Mouse (Mus musculus) heart, embryonic 15.5 days (tissue): ENCODE data around the gene Rexo5. TPM values are rescaled to one million over a fixed set of nuclear protein-coding genes. Genes with fewer than 3 reads are reported as not detected.

Experiments
- ATAC-seq: fragments of 200-750 bp; cut with Nextera tagmentation; replicated peaks from 2 replicates; pipeline ENCODE4 v1.8.0; 2017; ENCODE audit warnings: low read depth, moderate TSS enrichment; ENCODE audit not compliant: insufficient number of reproducible peaks, insufficient read depth, low FRiP score
- H3K27ac ChIP-seq: fragments of 300-500 bp; sonication (generic); 2 replicates; pipeline ENCODE4 v1.5.1; 2015; ENCODE audit warnings: mild to moderate bottlenecking, inconsistent platforms
- H3K27me3 ChIP-seq: fragments of 300-500 bp; sonication (generic); 2 replicates; pipeline ENCODE4 v1.6.1; 2015; ENCODE audit warnings: inconsistent platforms
- H3K36me3 ChIP-seq: fragments of 300-500 bp; sonication (generic); 2 replicates; pipeline ENCODE4 v1.6.1; 2015; ENCODE audit warnings: mild to moderate bottlenecking, inconsistent platforms
- H3K4me1 ChIP-seq: fragments of 300-500 bp; sonication (generic); replicated peaks from 2 replicates; pipeline ENCODE4 v1.6.1; 2015; ENCODE audit warnings: inconsistent platforms
- H3K4me2 ChIP-seq: fragments of 300-500 bp; sonication (generic); 2 replicates; pipeline ENCODE4 v1.6.1; 2015; ENCODE audit warnings: inconsistent platforms, mild to moderate bottlenecking, moderate library complexity
- H3K4me3 ChIP-seq: fragments of 300-500 bp; sonication (generic); 2 replicates; pipeline ENCODE4 v1.5.1; 2015; ENCODE audit warnings: mild to moderate bottlenecking, inconsistent platforms
- H3K9ac ChIP-seq: fragments of 300-500 bp; sonication (generic); 2 replicates; pipeline ENCODE4 v1.6.1; 2015; ENCODE audit warnings: mild to moderate bottlenecking, inconsistent platforms
- H3K9me3 ChIP-seq: fragments of 300-500 bp; sonication (generic); replicated peaks from 2 replicates; pipeline ENCODE4 v1.6.1; 2016; ENCODE audit warnings: inconsistent platforms
- WGBS: fragments of 180-500 bp; shearing (Covaris S2); methylation state at CpG from one replicate; pipeline ENCODE4 v1.1.7; 2015; ENCODE audit warnings: mixed read lengths; 5-methylcytosine and 5-hydroxymethylcytosine counted together
- polyA plus RNA-seq: library from polyadenylated mRNA; unstranded; fragments of >200 nt; fragmentation: Nextera tagmentation; extraction: Ambion mirVana; gene quantifications from 2 replicates; pipeline ENCODE4 v1.2.1, GENCODE M21; 2015

Rexo5 gene
- polyA plus RNA-seq, 1 experiment from 2014 or later = 11.2 TPM

DNA sequence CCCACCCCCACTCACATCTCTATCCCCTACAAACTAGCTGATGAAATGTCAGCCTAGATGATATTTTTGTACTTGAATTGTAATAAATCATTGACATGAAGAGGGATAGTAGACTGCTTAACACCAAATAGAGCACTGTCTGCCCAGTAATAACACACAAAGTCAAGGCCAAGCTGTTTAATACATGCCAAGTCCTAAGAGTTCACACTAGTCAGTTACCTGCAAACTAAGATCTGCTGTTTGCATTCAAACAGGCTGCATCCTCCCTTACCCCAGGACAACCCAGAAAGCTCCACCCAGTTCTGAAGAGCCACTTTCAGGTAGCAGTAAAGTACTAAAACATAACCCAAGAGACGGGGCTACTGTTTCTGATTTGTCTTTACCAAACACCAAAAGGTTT is 98.4 kb downstream of the Rexo5 start:
- no peaks in the 10 kb centered on the region for H3K36me3 ChIP-seq
- no peak overlapping the region for H3K27ac ChIP-seq
- H3K4me1 ChIP-seq = peaks cover 21% of the 10 kb centered on the region
- H3K9me3 ChIP-seq = no peaks in the 10 kb centered on the region
- 79% methylated on average over 1 of the region's 1 CpGs for WGBS
- ATAC-seq = no peak
- H3K4me2 ChIP-seq = no peak overlapping the region
- no peak overlapping the region for H3K4me3 ChIP-seq
- no peaks in the 10 kb centered on the region for H3K27me3 ChIP-seq
- H3K9ac ChIP-seq = no peak overlapping the region

DNA sequence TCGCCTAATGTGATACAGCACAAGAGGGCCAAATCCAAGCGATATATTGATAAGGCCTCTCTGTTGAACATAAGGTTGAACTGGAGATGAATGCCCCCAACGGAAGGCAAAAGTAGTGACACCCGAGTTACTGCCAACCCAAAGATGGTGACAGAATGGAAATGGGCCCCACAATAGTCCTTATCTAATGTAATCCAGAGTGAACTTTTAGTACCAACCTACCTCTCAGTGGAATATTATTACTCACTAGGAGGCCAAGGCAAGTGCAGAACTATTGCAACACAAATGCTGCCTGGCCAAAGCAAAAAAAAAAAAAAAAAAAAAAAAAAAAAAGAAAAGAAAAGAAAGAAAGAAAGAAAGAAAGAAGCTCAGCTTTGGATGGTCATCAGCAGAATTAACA is 98.9 kb downstream of the Rexo5 start:
- H3K9me3 ChIP-seq = no peaks in the 10 kb centered on the region
- H3K36me3 ChIP-seq = no peaks in the 10 kb centered on the region
- WGBS = 84% methylated on average over 4 of the region's 4 CpGs
- H3K4me3 ChIP-seq = no peak overlapping the region
- H3K27me3 ChIP-seq = no peaks in the 10 kb centered on the region
- no peak overlapping the region for H3K27ac ChIP-seq
- H3K4me1 ChIP-seq = peaks cover 21% of the 10 kb centered on the region
- H3K4me2 ChIP-seq = no peak overlapping the region
- no peak overlapping the region for H3K9ac ChIP-seq
- no peak for ATAC-seq

DNA sequence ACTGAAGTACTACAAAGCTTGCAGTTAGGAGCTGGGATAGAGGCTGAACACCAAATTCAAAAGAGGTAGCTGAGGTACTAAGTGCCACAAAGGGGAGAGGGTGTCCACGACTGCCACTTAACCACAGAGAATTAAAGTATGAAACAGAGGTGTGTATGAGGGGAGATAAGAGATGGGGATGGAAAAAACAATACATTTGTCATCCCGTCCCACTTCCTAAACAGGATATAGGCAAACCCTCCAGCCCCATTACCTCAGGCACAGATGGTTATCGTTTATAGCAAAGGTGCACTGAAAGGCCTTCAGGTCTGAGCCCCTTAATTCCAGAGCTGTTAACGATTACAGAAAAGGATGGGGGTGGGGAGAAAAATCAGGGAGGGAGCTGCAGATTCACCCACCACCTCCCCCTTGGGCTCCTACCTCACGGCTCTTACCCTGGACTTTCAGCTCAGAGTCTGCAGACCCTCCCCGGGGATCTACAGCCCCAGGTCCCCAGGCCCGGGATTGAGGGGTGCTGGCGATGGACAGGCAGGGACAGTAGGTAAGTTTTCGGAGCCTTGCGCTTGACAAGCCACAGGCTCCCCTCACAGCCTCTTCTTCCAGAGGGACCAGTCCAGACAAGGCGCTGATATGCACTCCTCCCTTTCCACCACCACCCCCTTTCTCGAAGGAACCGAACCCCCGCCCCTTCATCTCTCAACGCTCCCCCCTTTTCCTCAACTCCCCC is 101.2 kb downstream of the Rexo5 start:
- WGBS = under 1% methylated on average over 15 of the region's 15 CpGs
- H3K36me3 ChIP-seq = no peaks in the 10 kb centered on the region
- H3K27ac ChIP-seq = peak overlapping the region; percentile 97
- peaks cover 21% of the 10 kb centered on the region for H3K4me1 ChIP-seq
- peak overlapping the region; percentile 90 for H3K9ac ChIP-seq
- H3K9me3 ChIP-seq = no peaks in the 10 kb centered on the region
- peak; percentile 19; the same call in 1 of the 2 replicates for ATAC-seq
- H3K27me3 ChIP-seq = no peaks in the 10 kb centered on the region
- peak overlapping the region; percentile 71 for H3K4me2 ChIP-seq
- peak overlapping the region; percentile 88 for H3K4me3 ChIP-seq

DNA sequence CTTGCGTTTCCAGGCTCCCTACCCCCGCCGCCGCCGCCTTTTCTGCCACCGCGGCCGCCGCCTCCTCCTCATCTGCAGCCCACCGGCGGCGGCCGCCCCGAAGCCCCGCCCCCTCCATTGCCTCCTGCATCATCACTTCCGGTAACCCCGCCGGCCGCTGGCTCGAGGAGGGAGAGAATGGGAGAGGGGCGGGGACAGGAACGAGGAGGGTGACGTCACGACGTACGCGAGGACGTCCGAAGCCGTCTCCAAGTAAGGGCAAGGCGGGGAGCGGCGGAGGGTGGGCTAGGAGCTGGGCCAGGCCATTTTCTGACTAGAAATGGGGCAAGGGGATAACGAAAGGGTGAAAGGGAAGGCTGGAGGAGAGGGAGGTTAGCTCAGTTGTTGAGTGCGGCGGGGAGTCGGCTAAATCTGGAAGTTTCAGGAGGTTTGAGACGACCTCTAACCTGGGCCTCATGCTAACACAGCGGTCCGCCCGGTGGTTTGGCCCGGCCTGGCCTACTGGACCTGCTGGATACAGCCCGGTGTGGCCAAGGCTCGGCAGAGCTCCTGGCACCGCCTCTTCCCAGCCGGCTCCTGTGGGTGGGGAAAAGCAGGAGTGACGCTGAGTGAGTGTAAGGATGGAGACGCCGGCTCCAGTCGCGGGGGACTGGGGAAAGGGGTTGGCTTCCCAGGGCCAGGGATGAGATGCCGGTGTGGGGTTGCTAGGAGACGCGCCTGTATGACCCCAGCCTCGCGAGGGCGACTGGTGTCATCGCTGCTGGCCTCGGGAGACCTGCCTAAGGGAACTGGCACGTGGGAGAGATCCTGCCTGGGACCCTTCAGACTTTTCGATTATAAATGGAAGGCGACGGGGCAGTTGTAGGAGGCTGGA is 102.1 kb downstream of the Rexo5 start, which contains the start of the genes Lyrm1 and Dcun1d3:
TSS of gene Lyrm1 (plus strand) at position 223 of the 874 bp plus-strand sequence.
TSS of gene Dcun1d3 (minus strand) at position 660 of the 874 bp plus-strand sequence.
- Histone ChIP-seq H3K4me2 (peak within 1 kb of the TSS; percentile 71), H3K27me3 (no peaks in the 10 kb centered on the region), H3K9me3 (no peaks in the 10 kb centered on the region), H3K4me3 (peak within 1 kb of the TSS; percentile 88), H3K27ac (peak within 1 kb of the TSS; percentile 97), H3K36me3 (no peaks in the 10 kb centered on the region), H3K9ac (peak within 1 kb of the TSS; percentile 90), H3K4me1 (peaks cover 21% of the 10 kb centered on the region)
- peak; percentile 99 for ATAC-seq
- under 1% methylated on average over 63 of the region's 63 CpGs for WGBS

DNA sequence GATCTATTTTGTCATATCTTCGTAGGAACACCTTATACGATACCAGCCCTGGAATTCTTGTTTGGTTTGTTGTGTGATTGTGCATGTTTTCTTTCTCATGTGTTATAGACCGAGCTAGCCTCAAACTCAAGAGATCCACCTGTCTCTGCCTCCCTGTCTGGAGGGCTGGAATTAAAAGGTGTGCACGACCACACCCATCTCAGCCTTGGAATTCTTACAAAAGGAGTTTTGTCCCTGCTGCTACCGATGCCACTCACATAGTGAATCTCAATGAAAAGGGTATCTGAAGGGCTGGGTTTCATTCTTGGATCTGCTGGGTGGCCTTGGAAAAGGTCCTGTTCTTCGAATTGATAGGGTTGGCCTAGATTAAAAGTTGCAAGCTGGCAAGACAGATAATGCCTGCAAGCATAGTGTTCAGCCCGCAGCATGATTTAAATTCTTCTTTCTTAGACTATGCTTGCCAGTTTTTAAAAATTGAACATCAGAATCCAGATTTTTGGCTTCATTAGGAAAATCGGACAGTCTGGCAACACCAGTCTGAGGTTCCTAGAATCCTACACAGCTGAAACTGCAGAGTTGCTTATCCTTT is 103.8 kb downstream of the Rexo5 start:
- Histone ChIP-seq H3K4me3 (no peak overlapping the region), H3K4me2 (no peak overlapping the region), H3K9me3 (no peaks in the 10 kb centered on the region), H3K9ac (no peak overlapping the region), H3K27ac (no peak overlapping the region), H3K27me3 (no peaks in the 10 kb centered on the region), H3K4me1 (peaks cover 21% of the 10 kb centered on the region), H3K36me3 (no peaks in the 10 kb centered on the region)
- 88% methylated on average over 8 of the region's 8 CpGs for WGBS
- ATAC-seq = no peak

DNA sequence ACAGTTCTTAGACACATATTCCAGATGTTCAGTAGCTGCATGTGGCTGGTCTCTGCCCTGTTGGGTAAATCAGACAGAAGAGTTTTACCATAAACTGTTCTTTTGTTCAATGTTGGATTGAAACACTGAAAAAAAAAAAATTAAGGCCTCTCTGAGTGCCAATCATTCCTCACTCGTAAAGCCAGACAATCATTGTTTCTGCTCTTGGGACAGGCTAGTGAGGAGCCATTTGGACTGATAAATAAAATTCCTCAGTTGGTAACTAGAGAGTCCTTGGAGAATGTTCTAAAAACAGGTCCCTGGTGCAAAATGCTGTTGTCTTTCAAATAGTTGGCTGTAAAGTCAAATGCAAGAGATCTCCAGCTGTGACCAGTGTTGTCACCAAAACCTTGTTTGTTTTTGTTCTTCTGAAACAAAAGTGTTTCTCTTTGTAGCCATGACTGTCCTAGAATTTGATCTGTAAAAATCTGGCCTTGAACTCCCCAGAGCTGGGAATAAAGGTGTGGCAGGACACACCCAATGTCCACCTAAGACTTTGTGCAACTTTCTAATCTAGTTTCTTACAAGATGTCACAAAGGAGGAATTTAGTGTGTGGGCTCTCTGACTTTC is 104.5 kb downstream of the Rexo5 start:
- Histone ChIP-seq H3K27ac (no peak overlapping the region), H3K4me1 (peaks cover 19% of the 10 kb centered on the region), H3K4me3 (no peak overlapping the region), H3K27me3 (no peaks in the 10 kb centered on the region), H3K36me3 (no peaks in the 10 kb centered on the region), H3K9me3 (no peaks in the 10 kb centered on the region), H3K9ac (no peak overlapping the region), H3K4me2 (no peak overlapping the region)
- 35% methylated on average over 1 of the region's 1 CpGs for WGBS
- ATAC-seq = no peak

Other genes with a start within 250 kb of the Rexo5 start
- not detected in 2 replicates for gene Acsm2, start 239.7 kb upstream of the Rexo5 start, polyA plus RNA-seq
- 0.75 TPM in 1 of 2 replicates, not detected in the other for gene Acsm1, start 187.0 kb upstream of the Rexo5 start, polyA plus RNA-seq
- not detected in 2 replicates for gene Acsm4, start 104.0 kb upstream of the Rexo5 start, polyA plus RNA-seq
- gene Thumpd1, start 73.2 kb upstream of the Rexo5 start, polyA plus RNA-seq = 42.6 and 49.9 TPM in 2 replicates
- gene Acsm3, start 33.1 kb upstream of the Rexo5 start, polyA plus RNA-seq = 0.13 and 0.34 TPM in 2 replicates
- gene Eri2, start 52 bp downstream of the Rexo5 start, polyA plus RNA-seq = 12.0 TPM in 2 replicates
- gene Lyrm1, start 101.9 kb downstream of the Rexo5 start, polyA plus RNA-seq = 7.6 and 8.9 TPM in 2 replicates
- 6.8 and 7.4 TPM in 2 replicates for gene Dcun1d3, start 102.3 kb downstream of the Rexo5 start, polyA plus RNA-seq